Mouse (Mus musculus) hindbrain, embryonic 10.5 days (tissue): Measurements from ENCODE around the gene Smap2. TPM values are rescaled to one million over a fixed set of nuclear protein-coding genes. Genes with fewer than 3 reads are reported as not detected.

ENCODE experiments used
- DNase-seq: peaks from one replicate; pipeline ENCODE4 v3.0.0-alpha.2; 2017; ENCODE audit warnings: low spot score
- H3K27ac ChIP-seq: fragments of 300-500 bp; sonication (generic); 2 replicates; pipeline ENCODE4 v1.5.1; 2016; ENCODE audit warnings: mild to moderate bottlenecking, moderate library complexity
- H3K27me3 ChIP-seq: fragments of 300-500 bp; sonication (generic); 2 replicates; pipeline ENCODE4 v1.6.1; 2016; ENCODE audit warnings: mild to moderate bottlenecking; ENCODE audit not compliant: poor library complexity, insufficient read depth, severe bottlenecking
- H3K36me3 ChIP-seq: fragments of 300-500 bp; sonication (generic); 2 replicates; pipeline ENCODE4 v1.6.1; 2016; ENCODE audit warnings: mild to moderate bottlenecking, moderate library complexity
- H3K4me1 ChIP-seq: fragments of 300-500 bp; sonication (generic); replicated peaks from 2 replicates; pipeline ENCODE4 v1.6.1; 2016; ENCODE audit warnings: mild to moderate bottlenecking
- H3K4me3 ChIP-seq: fragments of 300-500 bp; sonication (generic); 2 replicates; pipeline ENCODE4 v1.5.1; 2016; ENCODE audit warnings: mild to moderate bottlenecking, moderate library complexity
- H3K9me3 ChIP-seq: fragments of 300-500 bp; sonication (generic); 2 replicates; pipeline ENCODE4 v1.6.1; 2016; ENCODE audit warnings: mild to moderate bottlenecking, moderate library complexity
- WGBS: fragments of 180-500 bp; shearing (Covaris S2); methylation state at CpG from one replicate; pipeline ENCODE4 v1.1.7; 2016; 5-methylcytosine and 5-hydroxymethylcytosine counted together
- polyA plus RNA-seq: library from polyadenylated mRNA; unstranded; fragments of >200 nt; fragmentation: Nextera tagmentation; extraction: Ambion mirVana; gene quantifications from 2 replicates; pipeline ENCODE4 v1.2.1, GENCODE M21; 2016

The Smap2 gene
- polyA plus RNA-seq, 1 experiment from 2014 or later: 19.2 TPM

DNA sequence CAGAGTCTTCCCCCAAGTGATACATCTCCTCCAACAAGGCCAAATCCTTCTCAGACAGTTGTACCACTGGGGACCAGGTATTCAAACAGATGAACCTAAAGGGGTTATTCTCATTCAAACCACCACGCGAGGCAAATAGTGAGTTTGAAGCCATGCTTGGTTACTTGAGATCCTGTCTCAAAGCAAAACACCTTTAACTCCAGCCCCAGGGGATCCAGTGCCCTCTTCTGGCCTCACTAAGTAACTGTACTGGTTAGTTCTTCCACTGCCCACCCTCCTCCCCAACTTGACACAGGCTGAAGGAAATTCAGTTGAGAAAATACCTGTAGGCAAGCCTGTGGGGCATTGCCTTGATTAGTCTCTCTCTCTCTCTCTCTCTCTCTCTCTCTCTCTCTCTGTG lies 16.0 kb upstream of the Smap2 start:
- 74% methylated on average over 2 of the region's 2 CpGs for WGBS

DNA sequence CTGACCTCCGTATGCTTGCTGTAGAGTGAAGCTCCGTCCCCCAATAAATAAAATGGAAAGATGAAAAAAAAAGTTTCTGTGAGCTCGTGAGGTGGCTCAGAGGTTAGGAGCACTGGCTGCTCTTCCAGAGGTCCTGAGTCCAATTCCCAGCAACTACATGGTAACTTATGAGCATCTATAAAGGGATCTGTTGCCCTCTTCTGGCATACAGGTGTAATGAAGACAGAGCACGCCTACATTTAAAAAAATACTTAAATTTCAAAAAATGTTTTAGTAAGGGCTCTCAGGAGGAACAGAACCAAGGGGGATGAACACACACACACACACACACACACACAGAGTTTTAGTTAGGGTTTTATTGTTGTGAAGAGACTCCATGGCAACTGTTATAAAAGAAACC lies 14.4 kb upstream of the Smap2 start:
- no peak for DNase-seq
- no peak overlapping the region for H3K4me3 ChIP-seq
- no peaks in the 10 kb centered on the region for H3K36me3 ChIP-seq
- no peaks in the 10 kb centered on the region for H3K27me3 ChIP-seq
- no peaks in the 10 kb centered on the region for H3K4me1 ChIP-seq
- WGBS: 51% methylated on average over 4 of the region's 4 CpGs
- no peaks in the 10 kb centered on the region for H3K9me3 ChIP-seq
- H3K27ac ChIP-seq: no peak overlapping the region

More for the DNA sequence above, 16.0 kb upstream of the Smap2 start:
- no peaks in the 10 kb centered on the region for H3K4me1 ChIP-seq
- H3K9me3 ChIP-seq: no peaks in the 10 kb centered on the region
- no peak overlapping the region for H3K4me3 ChIP-seq
- no peaks in the 10 kb centered on the region for H3K36me3 ChIP-seq
- no peak for DNase-seq
- H3K27ac ChIP-seq: no peak overlapping the region
- peaks cover 4% of the 10 kb centered on the region for H3K27me3 ChIP-seq

GRCm38 (mm10) chr4:121029632-121030031 lies 12.6 kb upstream of the Smap2 start:
- H3K9me3 ChIP-seq: no peaks in the 10 kb centered on the region
- no peak overlapping the region for H3K27ac ChIP-seq
- no peaks in the 10 kb centered on the region for H3K36me3 ChIP-seq
- DNase-seq: no peak
- H3K4me3 ChIP-seq: no peak overlapping the region
- no peaks in the 10 kb centered on the region for H3K4me1 ChIP-seq
- no peaks in the 10 kb centered on the region for H3K27me3 ChIP-seq
- 78% methylated on average over 3 of the region's 3 CpGs for WGBS

DNA sequence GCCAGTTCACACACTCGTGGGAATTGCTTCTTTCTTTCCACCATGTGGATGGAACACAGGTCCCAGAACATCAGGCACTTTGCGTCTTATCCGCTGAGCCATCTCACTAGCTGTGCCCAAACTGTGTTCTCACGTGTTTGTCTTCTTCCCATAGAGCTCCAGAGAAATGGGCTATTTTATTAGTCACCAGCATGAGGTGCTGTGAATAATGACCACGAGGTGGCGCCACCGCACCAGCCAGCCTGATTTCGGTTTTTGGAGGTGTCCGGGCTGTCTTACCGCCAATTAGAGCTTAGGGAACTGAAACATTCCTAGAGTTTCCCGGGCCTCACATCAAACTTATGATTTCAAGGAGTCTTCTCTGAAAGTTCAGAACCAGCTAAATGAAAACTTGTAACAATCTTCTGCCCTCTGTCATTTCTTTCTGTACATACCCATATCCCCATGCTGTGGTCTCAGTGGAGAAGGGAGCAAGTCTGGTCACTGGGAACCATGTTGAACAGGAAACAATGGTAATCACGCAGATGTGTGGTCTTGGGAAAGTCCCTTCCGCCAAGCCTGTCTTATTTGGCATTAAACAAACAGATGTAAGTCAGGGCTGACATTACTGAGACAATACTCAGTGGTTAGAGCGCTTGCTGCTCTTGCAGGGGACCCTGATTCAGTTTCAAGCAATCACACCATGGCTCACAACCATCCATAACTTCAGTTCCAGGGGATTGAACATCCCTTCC lies 11.8 kb upstream of the Smap2 start:
- DNase-seq: peak; percentile 78
- Histone ChIP-seq H3K9me3 (no peaks in the 10 kb centered on the region), H3K27me3 (no peaks in the 10 kb centered on the region), H3K27ac (no peak overlapping the region), H3K4me1 (no peaks in the 10 kb centered on the region), H3K36me3 (no peaks in the 10 kb centered on the region), H3K4me3 (no peak overlapping the region)
- WGBS: 31% methylated on average over 14 of the region's 14 CpGs

DNA sequence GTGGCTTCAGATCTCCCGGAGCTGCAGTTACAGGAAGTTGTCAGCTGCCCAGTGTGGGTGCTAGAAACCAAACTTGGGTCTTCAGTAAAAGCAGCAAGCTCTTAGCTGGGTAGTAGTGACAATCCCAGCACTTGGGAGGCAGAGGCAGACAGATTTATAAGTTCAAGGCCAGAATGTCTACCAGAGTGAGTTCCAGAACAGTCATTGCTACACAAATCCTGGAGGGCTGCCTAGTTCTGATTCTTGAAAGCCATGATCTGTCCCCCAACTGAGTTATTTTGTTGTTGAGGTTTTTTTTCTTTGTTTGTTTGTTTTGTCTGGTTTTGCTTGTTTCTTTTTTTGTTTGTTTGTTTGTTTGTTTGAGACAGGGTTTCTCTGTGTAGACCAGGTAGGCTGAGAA lies 11.1 kb upstream of the Smap2 start:
- Histone ChIP-seq H3K9me3 (no peaks in the 10 kb centered on the region), H3K27ac (no peak overlapping the region), H3K36me3 (no peaks in the 10 kb centered on the region), H3K4me1 (no peaks in the 10 kb centered on the region), H3K4me3 (no peak overlapping the region), H3K27me3 (no peaks in the 10 kb centered on the region)
- 86% methylated on average over 1 of the region's 1 CpGs for WGBS
- DNase-seq: no peak

DNA sequence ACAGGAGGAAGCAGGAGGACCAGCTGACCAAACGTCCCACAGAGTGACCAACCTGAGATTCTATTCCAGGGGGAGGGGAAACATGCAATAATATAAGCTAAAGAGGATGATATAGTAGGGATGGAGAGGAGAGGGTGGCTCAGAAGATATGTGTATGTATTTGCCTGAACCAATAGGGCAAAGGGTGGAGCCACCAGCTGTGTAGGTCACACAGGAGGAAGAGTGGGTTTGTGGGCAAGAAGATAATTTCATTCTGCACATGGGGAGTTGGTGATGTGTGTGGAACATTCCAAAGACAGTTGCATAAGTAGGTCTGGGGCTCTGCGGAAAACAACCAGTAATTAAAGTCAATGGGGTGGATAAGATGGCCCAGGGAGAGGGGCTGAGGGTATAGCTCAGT lies 8.6 kb upstream of the Smap2 start:
- Histone ChIP-seq H3K4me3 (no peak overlapping the region), H3K27me3 (no peaks in the 10 kb centered on the region), H3K9me3 (no peaks in the 10 kb centered on the region), H3K27ac (no peak overlapping the region), H3K36me3 (no peaks in the 10 kb centered on the region), H3K4me1 (peaks cover 4% of the 10 kb centered on the region; the same call in 1 of the 2 replicates)
- 70% methylated on average over 2 of the region's 2 CpGs for WGBS
- DNase-seq: no peak

GRCm38 (mm10) chr4:121023941-121024340 lies 6.9 kb upstream of the Smap2 start:
- Histone ChIP-seq H3K27me3 (no peaks in the 10 kb centered on the region), H3K4me3 (no peak overlapping the region), H3K9me3 (no peaks in the 10 kb centered on the region), H3K27ac (no peak overlapping the region), H3K4me1 (peaks cover 4% of the 10 kb centered on the region; the same call in 1 of the 2 replicates), H3K36me3 (no peaks in the 10 kb centered on the region)
- DNase-seq: no peak
- 95% methylated on average over 2 of the region's 2 CpGs for WGBS

GRCm38 (mm10) chr4:121023464-121023863 lies 6.4 kb upstream of the Smap2 start:
- no peak for DNase-seq
- Histone ChIP-seq H3K9me3 (no peaks in the 10 kb centered on the region), H3K27ac (no peak overlapping the region), H3K36me3 (no peaks in the 10 kb centered on the region), H3K4me3 (no peak overlapping the region), H3K4me1 (peaks cover 4% of the 10 kb centered on the region; the same call in 1 of the 2 replicates), H3K27me3 (no peaks in the 10 kb centered on the region)
- WGBS: 84% methylated on average over 7 of the region's 7 CpGs

DNA sequence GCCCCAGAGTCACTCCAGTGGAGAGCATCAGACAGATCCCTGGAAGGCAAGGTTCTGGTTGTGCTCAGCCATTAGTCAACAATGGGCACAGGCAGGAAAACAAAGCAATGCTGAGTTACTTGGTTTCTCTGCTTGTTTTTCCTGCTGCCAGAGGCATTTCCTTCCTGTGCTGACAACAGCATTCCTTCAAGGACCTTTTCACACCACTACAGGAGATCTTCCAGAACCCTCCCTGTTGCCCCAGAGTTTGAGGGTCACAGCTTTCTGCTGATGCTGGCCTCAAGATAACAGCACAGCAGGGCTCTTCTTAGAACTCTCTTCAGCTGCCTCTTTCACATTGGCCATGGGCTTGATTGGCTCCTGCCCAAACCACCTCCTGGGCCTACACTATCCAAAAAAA lies 4.9 kb upstream of the Smap2 start:
- H3K4me3 ChIP-seq: no peak overlapping the region
- no peak overlapping the region for H3K27ac ChIP-seq
- no peaks in the 10 kb centered on the region for H3K27me3 ChIP-seq
- no peaks in the 10 kb centered on the region for H3K36me3 ChIP-seq
- no peak for DNase-seq
- no peaks in the 10 kb centered on the region for H3K9me3 ChIP-seq
- H3K4me1 ChIP-seq: peaks cover 12% of the 10 kb centered on the region

GRCm38 (mm10) chr4:121020040-121020790 lies 3.2 kb upstream of the Smap2 start:
- no peaks in the 10 kb centered on the region for H3K27me3 ChIP-seq
- WGBS: 88% methylated on average over 10 of the region's 10 CpGs
- no peak for DNase-seq
- H3K36me3 ChIP-seq: no peaks in the 10 kb centered on the region
- no peak overlapping the region for H3K27ac ChIP-seq
- no peak overlapping the region for H3K4me3 ChIP-seq
- H3K4me1 ChIP-seq: peaks cover 28% of the 10 kb centered on the region
- no peaks in the 10 kb centered on the region for H3K9me3 ChIP-seq

DNA sequence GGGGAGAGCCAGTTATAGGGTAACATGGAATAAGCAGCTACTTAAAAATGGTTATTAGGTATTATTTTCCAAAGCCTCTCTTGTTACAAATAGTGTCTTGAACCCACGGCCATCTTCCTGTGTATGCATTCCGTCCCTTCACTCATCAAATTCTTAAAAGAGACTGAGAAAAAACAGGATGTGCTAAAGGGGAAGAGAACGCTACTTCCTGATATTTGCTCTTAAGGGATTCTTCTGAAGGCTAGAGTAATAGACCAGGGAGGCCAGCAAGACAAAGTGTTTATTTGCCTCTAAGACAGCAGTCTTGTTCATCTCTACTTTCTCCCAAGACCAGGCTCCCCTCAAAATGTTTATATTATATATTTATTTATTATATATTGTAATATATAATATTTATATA lies 1.2 kb upstream of the Smap2 start:
- DNase-seq: no peak
- Histone ChIP-seq H3K4me1 (peaks cover 32% of the 10 kb centered on the region), H3K27ac (no peak overlapping the region), H3K9me3 (no peaks in the 10 kb centered on the region), H3K4me3 (no peak overlapping the region), H3K27me3 (no peaks in the 10 kb centered on the region), H3K36me3 (no peaks in the 10 kb centered on the region)
- 91% methylated on average over 3 of the region's 3 CpGs for WGBS

DNA sequence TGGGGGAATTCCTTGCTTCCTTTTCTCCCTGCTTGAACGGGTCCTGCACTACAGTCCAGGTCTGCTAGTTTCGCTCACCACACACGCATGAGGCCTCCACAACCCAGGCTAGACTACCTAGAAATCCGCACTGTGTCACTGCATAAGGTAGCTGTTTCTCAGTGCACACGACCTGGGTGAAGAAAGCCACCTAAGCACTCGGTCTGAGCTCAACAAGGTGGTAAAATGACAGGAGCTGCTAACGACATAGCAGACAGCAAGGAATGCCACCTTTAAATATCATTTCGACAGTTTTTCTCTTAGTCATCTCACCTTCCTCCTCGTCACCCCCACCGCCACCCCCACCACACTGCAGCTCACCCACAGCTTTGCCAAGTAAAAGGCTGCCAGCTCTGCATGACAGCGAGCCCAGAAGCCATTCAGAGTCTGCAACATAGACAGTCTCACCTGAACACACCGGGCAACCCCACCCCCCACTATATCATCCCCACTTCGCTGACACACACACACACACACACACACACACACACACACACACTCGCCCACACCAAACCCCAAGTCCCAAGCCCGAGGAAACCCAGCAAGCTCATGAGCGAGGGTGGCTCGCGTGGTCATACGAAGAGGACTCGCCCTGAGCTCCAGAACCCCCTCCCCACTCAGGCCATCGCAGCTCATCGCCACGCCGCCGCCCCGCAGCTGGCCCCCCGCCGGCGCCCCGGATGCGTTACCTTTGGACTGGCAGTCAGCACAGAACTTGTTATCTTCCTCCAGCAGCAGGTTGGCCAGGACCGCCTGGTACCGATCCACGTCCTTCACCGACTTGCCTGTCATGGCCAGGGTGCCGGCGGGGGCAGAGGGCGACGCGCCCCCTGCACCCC lies 787 bp downstream of the Smap2 start:
- Histone ChIP-seq H3K36me3 (no peaks in the 10 kb centered on the region), H3K9me3 (no peaks in the 10 kb centered on the region), H3K27ac (peak overlapping the region; percentile 94), H3K4me3 (peak overlapping the region; percentile 100), H3K4me1 (peaks cover 28% of the 10 kb centered on the region), H3K27me3 (no peaks in the 10 kb centered on the region)
- no peak for DNase-seq
- WGBS: 9% methylated on average over 40 of the region's 40 CpGs

DNA sequence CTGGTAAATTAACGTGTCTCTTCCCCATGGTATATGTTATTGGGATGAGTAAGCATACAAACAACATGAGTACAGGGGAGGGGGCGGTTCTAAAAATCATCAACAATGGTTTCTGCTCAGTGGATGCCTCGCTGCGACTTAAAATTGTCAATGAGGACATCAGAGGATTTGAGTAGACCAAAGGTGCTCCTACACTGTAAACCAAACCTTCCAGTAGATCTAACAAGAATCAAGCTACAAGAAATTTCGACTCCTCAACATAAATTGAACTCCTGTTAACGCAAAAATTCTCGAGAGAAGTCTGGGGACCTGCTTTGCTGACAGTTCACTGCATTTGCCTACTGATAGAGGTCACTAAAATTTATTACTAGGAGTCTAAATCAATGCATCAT lies 1.8 kb downstream of the Smap2 start:
- WGBS: 91% methylated on average over 7 of the region's 7 CpGs
- Histone ChIP-seq H3K27me3 (no peaks in the 10 kb centered on the region), H3K27ac (no peak overlapping the region), H3K4me1 (peaks cover 28% of the 10 kb centered on the region), H3K4me3 (0 out of 2 replicates have a peak overlapping the region, but pooled peaks have one; percentile 100), H3K9me3 (no peaks in the 10 kb centered on the region), H3K36me3 (no peaks in the 10 kb centered on the region)
- DNase-seq: no peak
